Mouse (Mus musculus) NIH3T3 (cell line): Measurements from ENCODE around the gene Snx9.

Source experiments
- DNase-seq: peaks from one replicate; pipeline ENCODE4 v3.0.0-alpha.2; 2012; ENCODE audit warnings: low read depth

Gene Snx9

DNA sequence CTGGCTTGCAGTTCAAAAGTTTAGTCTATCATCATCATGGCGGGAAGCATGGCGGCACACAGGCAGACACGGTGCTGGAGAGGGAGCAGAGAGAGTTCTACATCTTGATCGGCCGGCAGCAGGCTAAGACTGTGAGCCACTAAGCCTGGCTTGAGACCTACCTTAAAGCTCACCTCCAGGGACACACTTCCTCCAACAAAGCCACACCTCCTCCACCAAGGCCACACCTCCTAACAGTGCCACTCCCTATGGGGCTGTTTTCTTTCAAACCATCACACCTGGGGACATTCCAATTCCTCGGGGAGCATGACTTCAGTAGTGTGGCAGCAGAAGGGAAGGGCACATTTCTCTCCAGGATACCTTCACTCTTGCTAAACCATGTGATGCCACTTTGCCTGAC, 127.4 kb downstream of the Snx9 start:
- no peak for DNase-seq

DNA sequence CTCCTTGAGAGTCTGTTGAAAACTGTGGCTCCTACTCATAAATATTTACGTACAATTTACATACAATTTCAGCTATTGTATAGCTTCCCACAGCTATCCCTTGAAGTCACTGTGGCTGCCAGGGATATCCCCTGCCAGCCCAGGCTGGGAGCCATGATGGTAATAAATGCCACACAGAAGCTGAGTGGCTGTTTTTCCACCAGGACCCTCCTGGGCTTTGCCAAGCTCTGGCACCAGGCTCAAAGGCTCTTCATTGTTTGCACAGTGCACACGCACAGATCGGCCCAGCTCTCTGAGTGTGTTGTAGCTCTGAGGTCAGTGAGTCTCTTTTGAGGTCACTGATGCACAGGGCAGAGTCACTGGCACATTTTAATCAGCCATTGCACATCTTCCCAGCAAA, 128.1 kb downstream of the Snx9 start:
- no peak for DNase-seq

- DNase-seq, result peak; percentile 21
These were observed 129.2 kb downstream of the Snx9 start for GRCm38 (mm10) chr17:5970298-5970821.

DNA sequence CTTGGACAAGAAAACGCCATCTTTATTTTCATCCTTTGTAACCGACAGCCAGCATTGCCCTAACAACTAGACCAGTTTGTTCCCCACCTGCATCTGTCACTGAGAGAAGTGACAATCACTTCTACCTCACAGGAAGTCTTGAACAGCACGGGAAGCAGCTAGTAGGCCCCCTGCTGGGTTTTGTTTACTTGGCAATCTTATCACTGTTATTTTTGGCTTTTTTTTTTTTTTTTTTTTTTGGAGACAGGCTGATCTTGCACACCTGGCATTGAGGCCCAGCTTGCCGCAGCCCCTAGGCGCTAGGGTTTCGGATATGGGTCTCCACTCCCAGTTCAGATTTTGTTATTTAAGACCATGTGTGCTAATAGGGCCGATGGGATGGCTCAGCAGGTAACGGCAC, 132.4 kb downstream of the Snx9 start:
- no peak for DNase-seq

DNA sequence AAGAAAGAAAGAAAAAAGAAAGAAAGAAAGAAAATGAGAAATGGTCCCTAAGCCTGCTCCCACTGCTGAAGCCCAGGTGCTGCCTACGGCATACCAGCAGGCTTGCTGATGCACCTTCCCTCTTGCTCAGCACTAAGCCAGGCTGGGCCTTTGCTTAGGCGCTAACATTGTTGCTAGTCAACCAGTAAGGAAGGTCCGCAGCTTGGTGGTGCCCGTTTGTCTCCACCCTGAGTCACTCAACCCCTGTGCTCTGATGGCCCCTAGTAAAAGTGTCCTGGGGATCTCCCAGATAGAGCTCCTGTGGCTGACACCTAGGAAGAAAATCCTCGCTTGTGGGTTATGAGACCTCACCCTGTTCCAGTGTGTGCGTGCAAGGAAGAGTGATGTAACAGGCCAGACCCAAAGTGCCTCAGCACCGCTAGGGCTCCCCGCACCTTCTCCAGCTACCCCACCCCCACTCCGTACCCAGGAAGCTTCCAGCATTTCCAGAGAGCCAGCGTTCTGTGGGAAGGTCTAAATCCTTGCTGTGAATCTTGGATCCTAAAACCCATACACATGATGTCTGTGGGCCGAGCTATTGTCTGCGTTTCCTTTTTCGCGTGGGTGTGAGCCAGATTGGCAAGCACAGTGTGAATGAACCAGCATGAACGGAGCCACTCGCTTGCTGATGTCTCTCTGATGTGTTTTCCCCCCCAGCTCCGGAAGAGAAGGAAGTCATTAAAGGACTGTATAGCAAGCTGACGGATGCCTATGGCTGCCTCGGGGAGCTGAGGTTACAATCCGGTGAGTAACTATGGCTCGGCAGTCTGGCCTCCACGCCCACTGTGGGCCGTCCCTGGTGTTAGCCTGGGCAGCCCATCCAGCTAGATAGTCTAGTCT, 134.2 kb downstream of the Snx9 start:
- peak; percentile 84 for DNase-seq

GRCm38 (mm10) chr17:5976221-5977055, 135.3 kb downstream of the Snx9 start:
- DNase-seq, result peak; percentile 81

- peak; percentile 82 for DNase-seq
These were observed 136.2 kb downstream of the Snx9 start for GRCm38 (mm10) chr17:5977056-5977920.

DNA sequence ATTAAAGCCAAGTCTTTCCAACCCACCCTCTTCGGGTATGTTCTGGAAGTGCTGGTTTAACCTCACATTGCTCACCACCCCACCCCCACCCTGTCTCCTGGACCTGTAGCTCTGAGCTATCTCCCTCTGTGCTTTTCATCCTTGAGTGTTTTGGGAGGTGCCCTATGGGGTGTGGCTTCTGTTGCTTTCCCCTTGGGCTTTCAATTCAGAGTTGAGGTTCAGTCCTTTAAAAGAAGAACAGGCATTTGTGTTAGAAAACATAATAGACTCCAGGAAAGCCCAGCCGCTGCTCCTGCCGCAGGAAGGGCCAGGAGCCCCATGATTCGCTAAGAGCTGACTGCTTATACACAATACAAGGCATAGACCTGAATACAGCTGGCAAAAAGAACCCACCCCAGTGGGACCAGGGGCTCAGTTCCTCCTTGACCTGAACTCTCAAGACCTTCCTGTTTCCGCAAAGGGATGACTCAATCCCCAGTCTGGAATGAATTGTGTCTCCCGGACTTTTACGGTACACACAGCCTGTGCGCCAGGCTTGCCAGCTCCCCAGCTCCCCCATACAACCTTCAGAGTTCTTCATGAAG, 136.9 kb downstream of the Snx9 start:
- peak; percentile 78 for DNase-seq

DNA sequence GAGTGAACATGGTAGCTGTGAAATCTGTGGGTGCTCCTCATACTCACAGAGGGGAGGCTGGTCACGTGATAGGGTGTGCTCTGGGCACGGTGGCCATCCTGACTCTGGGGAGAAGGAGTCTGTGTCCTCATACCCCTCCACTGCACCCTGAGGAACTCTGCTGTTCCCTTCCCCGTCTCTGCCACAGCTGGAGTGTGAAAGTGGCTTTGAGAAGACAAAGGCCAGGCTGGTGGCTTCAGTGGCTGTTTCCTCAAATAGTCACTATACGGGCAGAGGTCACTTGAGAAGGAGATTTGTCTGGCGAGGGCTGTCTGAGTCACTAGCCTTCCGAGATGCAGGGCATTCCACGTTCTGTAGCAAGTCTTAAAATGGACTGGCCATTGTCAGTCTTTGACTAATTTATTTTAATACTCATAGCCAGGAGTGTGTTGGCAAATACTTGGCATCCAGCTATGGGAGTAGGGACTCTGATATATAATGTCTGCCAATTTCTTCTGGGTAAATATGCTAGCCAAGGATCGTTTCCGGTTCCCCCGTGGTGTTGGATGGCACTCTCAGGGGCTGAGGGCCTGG, 137.5 kb downstream of the Snx9 start:
- peak; percentile 68 for DNase-seq

- peak; percentile 24 for DNase-seq
These were observed 139.7 kb downstream of the Snx9 start for GRCm38 (mm10) chr17:5980860-5981259.
